Mouse (Mus musculus) frontal cortex, postnatal 14 days (tissue): ENCODE measurements around the gene Mllt11.
A peak's percentile ranks its signal among the peaks of the same experiment; 100 is the strongest.

Experiments used
- DNase-seq, 2 experiments: peaks; one replicate each; pipeline ENCODE4 v3.0.0; 2022; ENCODE audit warnings: low spot score in 2 of 2

Gene Mllt11

DNA sequence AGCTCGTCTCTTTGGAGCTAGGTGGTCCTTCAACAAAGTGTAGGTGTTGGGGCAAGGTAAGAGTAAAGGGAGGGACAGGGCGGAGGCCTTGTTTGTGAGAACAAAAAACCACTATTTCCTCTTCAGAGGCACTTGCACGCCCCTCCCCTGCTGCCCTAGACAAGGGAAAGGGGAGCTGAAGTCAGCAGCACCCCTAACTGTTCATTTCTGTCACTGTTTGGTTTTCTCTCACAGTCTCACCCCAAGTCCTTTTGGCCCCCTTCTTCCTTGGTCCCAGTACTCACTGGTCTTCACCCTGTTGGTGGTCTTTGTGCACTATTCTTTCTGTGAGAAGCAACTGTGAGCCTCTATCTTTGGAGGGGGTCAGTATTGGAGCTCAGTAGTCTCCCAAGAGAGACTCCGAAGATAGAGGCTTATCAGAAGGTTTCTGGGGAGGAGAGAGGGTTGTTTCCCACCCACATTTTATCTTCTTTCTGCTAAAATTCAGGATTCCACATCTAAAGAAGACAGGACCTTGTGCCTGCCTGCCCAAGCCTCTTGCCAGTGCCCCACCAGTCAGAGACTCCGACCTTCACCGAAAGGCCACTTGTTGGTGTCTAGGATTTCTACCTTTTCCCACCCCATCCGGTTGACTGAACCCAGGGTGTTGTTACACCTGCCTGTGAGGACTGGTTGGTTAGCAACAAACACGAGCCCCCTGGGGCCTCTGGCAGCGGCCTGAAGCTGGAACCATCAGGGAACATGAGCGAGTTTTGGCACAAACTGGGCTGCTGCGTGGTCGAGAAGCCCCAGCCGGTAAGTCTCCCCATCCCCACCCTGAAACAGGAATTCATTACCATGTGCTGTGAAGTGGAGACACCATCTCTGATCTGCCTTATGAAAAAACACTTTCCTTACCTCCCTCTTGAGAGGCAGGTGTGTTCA lies at the start of gene Mllt11:
Gene Mllt11 (minus strand): TSS at position 874 of the 924 bp plus-strand sequence.
- no peak for DNase-seq

DNA sequence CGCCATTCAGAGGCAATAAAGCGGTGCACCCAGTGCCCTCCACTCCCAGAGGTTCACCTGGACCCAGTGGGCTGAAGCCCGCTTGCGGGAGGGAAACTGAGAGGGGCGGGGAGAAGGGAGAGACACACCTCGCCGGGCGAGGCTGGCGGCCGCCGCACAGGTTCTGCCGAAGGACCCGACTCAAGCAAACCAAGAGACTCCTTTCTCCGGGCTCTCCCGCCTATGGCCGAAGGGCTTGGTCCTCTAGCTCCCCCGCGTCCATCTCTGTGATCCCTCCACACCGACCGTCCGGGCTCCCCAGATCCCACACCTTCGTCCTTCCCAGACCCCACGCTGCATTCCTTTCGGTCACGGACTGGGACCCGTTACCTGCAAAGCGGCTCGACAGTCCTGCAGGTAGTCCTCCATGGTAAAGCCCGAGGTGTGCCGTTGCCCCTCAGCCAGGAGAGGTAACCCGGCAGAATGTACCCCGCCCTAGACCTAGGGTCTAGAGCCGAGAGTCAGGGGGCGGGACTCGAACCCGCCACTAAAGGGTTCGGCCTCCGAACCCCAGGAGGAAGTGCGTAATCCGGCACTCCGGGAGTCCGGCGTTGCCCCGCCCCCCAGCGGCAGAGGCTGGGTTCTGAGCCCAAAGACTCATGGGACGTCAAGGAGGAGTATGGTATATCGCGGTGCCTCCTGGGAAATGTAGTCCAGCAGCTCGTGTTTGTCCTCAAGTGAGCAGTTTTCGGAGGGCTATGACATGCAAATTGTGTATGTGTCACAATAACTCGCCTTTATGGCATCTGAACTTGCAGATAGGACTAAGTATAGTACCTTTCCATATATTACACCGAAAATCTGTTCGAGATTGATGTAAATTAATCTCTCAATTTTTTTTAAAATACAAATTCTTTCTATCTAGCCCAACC lies 49.5 kb upstream of the Mllt11 start, which contains the start of the genes Mindy1 and Prune1:
Gene Mindy1 (plus strand): TSS at position 130 of the 911 bp plus-strand sequence.
Gene Prune1 (minus strand): TSS at position 861 of the 911 bp plus-strand sequence.
- DNase-seq: peak; percentile 96 to 98

DNA sequence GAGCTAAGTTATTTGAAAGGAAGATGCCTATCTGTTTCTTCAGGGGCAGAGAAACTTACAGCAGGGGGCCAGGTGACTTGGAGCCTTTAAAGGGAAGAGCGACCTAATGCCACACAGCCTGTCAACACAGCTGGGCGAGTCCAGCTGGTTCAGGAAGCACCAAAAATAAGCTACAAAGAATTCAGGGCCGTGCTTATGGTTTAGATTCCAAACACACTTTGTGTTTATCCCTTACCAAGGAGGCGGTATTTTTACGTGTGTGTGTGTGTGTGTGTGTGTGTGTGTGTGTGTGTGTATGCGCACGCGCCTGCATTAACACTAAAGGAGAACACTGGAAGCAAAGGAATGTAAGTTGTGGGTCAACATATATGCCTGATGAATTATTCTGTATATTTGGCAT lies 48.8 kb upstream of the Mllt11 start:
- no peak for DNase-seq

DNA sequence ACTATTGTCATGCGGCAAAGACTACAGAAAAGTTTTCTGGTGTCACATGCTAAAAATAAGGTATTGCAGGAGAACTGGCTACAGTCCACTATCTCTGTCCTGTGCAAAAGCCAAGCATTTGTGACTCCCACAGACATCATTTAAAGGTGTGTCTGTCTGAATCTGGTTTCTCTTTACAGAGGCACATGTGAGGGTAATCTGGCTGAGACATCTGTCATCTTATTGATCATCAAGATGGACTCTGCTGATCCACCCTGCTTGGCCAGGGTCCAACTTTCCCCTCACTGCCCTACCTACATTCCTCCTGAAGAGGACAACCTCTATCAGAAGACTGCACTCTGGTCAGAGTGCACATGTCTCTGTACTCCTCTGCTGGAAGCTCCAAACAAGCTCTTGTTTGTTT lies 45.2 kb upstream of the Mllt11 start:
- no peak for DNase-seq

DNA sequence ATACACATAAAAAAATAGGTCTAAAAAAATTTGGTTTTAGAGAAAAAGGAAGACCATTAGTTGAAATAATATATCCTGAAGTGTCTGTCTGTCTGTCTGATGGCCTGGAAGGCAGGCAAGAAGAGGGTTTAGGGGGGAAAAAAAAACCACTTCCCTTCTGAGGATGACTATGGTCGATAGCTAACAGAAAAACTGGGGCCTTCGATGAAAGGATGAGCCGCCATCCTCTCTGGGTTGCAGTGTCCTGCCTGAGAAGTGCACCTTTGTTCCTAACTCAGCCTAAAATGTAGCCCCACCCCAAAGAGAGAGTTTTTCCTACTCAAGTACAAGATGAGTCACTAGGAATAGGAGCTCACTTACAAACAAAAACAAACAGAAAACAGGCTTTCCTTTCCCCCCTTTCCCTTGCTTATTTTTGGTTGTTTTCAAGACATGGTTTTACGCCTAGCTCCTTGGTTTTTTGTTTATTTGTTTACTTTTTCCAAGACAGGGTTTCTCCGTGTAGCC lies 44.5 kb upstream of the Mllt11 start:
- no peak for DNase-seq

DNA sequence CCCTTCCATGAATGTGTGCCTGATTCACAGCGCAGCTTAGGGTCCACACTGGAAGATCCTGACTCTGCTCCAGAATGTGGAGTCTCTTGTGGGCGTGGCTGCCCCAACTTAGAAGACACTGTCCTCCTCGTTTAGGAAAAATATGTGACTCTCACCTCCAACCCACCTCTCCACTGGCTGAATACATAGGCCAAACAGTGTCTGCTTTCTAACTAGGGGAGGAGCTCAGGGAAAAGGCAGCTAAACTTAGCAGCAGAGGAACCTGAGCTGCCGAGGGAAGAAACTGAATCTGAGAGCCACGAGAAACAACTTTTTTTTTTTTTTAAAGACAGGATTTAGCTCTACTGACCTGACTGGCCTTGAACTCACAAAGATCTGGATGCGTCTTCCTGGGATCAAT lies 43.2 kb upstream of the Mllt11 start:
- no peak for DNase-seq

DNA sequence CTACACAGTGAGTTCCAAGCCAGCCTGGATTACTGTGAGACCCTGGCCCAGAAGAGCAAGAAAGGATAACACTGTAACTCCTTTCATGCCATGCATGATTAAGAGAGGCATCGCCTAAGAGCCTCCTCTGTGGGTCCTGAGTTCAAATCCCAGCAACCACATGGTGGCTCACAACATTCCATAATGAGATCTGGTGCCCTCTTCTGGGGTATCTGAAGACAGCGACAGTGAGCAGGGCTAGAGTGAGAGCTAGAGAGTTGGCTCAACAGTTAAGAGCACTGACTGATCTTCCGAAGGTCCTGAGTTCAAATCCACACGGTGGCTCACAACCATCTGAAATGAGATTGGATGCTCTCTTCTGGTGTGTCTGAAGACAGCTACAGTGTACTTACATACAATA lies 42.5 kb upstream of the Mllt11 start:
- DNase-seq: no peak

DNA sequence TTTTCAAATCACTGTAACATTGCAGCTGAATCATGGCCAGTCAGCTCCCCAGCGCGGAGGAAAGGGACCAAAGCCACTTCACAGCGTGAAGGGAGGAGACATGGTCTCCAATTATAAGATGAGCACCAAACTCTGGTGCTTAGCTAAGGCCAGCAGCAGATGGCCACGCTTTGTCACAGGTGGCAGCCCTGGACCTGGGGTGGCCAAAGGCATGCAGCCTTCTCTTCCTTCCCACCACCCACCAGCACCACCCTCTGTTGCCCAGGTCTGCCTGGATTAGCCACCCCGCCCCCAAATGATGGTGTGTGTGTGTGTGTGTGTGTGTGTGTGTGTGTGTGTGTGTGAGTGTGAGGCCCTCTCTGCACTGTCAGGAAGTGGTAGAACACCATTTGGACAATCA lies 41.5 kb upstream of the Mllt11 start:
- DNase-seq: no peak

DNA sequence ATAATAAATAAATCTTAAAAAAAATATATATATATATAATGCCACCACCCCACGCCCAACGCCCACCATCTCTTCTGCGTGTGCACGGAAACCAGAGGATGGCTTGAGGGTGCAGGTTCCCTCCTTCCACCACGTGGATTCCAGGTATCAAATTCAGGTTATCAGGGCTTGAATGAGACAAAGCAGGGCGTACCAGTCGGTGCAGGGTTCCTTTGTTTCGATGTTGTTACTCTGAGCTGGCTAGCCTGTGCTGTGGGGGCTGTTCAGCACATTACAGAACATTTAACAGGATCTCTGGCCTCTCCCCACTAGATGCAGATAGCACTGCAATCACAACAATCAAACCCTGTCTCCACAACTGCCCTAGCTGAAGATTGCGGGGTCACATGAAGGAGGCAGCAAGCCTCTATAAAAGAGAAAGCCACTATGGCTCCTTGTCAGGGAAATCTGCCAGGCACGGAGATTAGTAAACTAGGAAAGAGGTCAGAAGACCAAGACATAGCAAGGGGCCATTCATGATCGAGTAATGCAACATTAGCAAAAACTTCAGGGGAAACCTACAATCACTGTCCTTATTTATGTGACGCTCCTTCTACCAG lies 38.9 kb upstream of the Mllt11 start:
- no peak for DNase-seq

DNA sequence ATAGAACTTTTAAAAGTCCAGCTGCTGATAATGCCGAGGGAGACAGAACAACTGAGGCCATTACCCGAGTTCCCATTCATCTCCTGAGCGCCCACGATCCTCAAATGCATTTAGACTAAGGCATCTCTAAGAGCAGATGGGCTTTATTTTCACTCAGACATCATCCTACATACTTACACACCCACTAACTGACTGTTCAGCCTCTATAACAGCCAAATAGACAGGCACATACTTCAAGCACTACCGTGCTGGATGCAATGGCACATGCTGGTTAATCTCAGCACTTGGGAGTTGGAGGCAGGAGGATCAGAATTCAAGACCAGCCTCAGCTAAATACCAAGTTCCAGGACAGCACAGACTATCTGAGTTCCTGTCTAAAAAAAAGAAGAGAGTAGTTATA lies 37.8 kb upstream of the Mllt11 start:
- DNase-seq: no peak

DNA sequence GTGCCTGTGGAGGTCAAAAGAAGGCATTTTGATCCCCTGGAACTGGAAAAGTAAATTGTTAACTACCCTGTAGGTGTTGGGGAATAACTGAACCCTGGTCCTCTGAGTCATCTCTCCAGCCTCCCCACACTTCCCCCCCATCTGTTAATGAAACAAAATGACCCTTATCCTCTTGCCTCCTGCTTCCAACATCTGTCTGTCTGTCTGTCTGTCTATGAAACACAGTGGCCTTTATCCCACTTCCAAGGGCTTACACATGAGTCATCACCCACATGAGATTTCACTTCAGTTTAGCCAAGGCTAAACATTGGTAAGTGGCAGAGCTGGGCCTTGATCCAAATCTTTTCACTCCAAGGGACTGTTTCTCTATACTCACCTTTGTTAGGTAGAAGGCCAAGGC lies 35.9 kb upstream of the Mllt11 start:
- no peak for DNase-seq

DNA sequence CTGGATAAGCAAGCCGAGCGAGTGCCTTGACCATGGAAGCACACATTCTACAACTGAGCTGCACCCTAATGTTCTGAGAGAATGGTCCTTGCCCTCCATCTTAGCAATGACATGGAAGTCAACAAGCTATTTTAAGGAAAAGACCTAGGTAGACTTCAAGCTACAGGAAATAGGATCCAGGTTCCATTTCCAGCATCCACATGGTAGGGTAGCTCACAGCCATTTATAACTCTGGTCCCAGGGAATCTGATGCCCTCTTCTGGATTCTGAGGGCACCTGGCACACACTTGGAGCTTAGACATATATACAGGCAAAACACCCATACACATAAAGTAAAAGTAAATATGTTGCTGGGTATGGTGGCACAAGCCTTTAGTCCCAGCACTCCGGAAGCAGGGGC lies 34.1 kb upstream of the Mllt11 start:
- DNase-seq: no peak

DNA sequence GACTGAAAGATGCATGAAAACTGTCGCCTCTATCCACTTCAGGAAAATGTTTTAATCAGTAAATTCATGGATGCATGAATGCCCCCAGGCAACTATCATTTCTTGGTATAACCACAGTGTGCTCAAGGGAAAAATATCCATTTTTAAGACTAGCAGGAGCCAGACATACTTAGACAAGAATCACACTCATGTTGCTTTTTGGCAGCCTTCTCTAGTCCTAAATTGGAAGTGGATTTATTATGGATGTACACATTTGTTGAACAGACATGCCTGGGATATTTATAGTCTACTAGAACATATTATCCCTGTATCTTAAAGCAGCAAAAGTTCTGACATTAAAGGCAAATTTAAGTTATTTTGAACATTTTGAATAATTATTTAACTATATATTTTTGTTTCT lies 32.8 kb upstream of the Mllt11 start:
- DNase-seq: no peak

DNA sequence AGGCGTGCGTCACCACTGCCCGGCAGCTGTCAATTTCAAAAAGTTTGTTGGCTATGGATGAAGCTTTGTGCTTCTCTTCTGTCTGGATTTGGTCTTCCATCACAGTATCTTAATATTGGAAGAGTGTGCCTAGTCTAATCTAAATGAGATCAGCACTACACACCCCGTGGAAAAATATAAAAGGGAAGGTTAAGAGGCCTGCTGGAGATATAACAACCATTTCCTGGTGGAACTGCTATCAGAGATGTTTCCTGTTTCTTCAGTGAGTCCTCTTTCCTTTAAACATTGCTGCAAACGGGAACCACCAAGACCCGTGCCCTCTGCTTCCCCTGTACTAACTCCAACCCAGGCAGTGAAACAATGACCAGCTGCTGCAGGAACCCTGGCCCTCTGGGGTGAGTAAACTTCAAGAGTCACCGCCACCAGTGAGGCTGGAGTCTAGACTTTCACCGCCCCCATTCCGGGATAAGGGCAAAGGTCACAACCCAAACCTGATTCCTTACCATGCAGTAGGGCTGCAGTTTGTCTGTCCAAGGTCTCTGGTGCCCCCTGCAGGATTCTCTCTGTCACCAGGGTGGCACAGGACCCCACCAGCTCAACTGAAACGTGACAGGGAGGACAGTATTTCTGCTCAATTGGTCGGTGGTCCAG lies 31.2 kb upstream of the Mllt11 start:
- DNase-seq: peak; percentile 51 to 55

DNA sequence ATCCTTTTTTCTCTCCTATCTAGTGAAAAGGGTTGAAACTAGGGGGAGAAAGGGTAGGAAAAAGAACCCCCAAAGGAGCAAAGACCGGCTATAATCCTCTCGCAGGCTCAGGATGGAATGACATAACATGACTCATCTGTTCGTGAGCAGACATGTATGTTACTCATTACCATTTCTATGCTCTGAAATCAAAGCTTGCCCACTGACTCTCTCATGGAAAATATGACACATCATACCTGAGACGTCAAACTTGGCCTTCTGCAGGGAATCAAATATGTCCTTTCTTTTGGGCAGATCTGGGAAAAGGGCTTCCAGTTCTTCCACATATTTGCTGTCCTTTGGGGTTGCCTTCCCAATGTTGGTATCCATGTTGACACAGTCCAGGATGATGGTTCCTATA lies 30.0 kb upstream of the Mllt11 start:
- no peak for DNase-seq

DNA sequence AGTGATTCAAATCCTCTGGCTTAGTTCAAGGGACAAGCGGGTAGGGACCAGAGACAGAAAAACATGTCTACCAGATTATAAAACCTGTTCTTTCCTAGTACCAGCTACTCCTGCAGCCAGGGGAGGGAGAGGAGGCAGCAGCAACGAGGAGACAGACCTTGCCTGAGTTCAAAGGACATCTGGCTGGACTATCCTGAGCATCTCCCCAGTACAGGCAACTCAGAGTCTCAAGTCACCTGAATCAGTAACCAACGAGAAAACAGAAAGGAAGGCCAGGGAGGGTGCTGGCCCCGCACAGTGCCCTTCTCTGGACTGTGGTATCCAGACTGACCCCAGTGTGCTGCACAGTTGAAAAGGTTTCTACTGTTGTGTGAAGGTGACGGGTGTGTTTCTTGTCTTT lies 25.0 kb upstream of the Mllt11 start:
- no peak for DNase-seq

DNA sequence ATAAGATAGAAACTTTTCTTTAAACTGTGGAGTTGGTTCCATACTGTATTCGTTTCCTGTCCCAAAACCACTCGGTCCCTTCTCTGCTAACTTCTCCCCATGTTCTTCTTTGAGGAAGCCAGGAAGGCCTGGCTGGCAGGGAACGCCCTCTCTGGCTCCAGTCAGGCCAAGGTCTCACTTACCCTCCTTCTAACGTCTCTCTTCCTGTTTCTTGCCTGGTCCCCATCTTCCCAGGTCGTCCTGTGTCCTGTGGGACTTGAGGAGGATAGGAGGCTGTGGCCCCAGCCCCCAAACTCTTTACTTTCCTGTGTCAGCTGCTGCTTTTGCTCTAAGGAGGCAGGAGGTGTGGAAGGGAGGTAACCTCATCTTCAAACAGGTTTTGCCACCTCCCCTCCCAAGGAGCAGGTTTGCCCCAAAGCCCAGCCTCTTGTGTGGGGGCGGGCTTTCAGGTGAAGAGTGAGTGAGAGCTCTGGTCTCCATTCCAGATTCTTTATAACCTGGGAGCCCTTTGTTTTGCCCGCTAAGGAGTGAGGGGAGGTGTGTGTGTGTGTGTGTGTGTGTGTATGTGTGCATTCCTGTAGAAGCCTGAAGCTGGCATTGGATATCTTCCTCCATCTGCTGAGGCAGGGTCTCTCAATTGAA lies 18.9 kb upstream of the Mllt11 start, which contains the start of gene Bnipl:
Gene Bnipl (minus strand): TSS at position 411 of the 642 bp plus-strand sequence.
- no peak for DNase-seq

DNA sequence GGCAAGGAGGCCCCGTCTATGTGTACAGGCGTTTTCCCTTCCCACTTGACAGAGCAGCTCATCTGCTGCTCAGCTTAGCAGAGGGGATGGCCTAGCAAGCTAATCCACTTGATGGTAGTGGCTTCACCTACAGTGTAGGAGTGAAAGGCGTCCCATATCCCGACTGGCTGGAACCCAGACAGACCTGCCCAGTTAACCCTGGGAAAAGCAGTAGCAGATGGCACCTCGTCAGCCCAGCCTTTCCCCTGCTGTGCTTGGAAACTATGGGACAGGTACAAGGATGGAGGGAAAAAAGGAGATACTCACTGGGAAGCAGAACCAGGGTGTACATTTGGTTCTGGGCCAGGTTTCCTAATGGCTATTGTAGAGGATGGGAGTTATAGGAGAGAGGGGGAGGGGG lies 18.4 kb upstream of the Mllt11 start:
- DNase-seq: no peak

DNA sequence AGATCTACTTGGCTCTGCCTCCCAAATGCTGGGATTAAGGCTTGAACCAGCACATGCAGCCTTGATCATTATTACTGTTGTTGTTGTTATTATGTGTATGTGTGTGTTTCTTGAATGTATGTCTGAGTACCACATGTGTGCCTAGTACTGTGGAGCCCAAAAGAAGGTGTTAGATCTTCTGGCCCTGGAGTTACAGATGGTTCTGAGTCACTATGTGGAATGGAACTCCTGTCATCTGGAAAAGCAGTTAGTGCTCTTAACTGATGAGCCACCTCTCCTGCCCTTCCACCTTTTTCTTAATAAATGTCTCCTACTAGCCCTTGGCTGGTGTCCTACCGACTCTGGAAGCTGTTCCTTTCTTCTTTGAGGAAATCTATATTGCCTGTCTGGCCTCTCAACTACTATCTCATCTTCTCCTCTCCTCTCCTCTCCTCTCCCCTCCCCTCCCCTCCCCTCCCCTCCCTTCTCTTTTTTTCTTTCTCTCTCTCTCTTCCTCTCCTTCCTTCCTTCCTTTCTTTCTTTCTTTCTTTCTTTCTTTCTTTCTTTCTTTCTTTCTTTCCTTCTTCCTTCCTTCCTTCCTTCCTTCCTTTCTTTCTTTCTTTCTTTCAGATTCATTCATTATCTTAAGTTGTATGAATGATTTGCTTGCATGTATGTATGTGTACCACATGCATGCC lies 15.8 kb upstream of the Mllt11 start:
- no peak for DNase-seq
